Mouse (Mus musculus): ENCODE data around the gene Gsx1. TPM values are rescaled to one million over a fixed set of nuclear protein-coding genes. Genes with fewer than 3 reads are reported as not detected.

The Gsx1 gene
- total RNA-seq (2018; cell fraction: chromatin; rRNA removed), result not detected
- not detected for total RNA-seq (2018; cell fraction: cytosol; rRNA removed)
- not detected for total RNA-seq (2018; cell fraction: nucleus; rRNA removed)
- not detected in 3 replicates for polyA plus RNA-seq (2018)

DNA sequence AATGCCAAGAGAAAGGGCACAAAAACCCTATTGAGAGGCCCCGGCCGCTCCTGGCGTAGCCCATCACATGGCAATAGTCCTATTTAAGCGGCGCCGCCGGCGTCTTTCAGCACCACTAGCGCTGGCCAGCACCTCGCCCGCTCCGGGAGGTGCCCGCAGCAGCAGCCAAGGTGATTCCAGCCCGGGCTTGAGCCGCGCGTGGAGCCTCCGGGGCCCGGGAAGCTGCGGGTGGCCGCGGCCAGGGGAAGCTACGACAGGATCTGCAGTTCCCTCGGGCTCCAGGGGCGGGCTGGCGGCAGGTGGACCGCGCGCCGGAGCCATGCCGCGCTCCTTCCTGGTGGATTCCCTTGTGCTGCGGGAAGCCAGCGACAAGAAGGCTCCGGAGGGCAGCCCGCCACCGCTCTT is at the start of gene Gsx1:
TSS of gene Gsx1 (plus strand) at position 126 of the 405 bp plus-strand sequence.
- Histone ChIP-seq H3K27ac (no peak within 1 kb of the TSS), H3K4me3 (ENCODE audit: inconsistent target) (peak within 1 kb of the TSS; percentile 18), H3K79me2 (ENCODE audit: inconsistent target) (no peaks in the 10 kb centered on the region), H3K36me3 (ENCODE audit: inconsistent target) (no peaks in the 10 kb centered on the region)
- 2% methylated on average over 37 of the region's 37 CpGs for WGBS (ENCODE audit: missing documents)

DNA sequence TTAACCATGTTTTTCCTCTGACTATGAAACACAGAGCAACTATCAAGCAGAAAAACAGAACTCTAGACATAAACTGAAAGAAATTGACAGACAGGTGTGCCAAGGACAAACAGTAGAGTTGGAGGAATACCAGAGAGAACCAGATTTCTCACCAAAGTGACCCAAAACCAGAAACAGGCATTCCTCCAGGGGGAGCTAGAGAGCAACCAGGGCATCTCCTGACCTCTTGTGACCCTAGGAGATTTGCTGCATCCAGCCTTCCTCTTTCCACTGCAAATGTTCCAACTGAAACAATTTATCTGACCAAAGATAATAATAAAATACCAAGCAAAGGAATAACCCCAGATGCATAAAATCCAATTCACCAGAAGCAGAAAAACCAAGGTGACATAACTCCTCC is 41.2 kb upstream of the Gsx1 start:
- Histone ChIP-seq H3K79me2 (ENCODE audit: inconsistent target) (no peaks in the 10 kb centered on the region), H3K27ac (no peak overlapping the region), H3K36me3 (ENCODE audit: inconsistent target) (no peaks in the 10 kb centered on the region), H3K4me3 (ENCODE audit: inconsistent target) (no peak overlapping the region)

DNA sequence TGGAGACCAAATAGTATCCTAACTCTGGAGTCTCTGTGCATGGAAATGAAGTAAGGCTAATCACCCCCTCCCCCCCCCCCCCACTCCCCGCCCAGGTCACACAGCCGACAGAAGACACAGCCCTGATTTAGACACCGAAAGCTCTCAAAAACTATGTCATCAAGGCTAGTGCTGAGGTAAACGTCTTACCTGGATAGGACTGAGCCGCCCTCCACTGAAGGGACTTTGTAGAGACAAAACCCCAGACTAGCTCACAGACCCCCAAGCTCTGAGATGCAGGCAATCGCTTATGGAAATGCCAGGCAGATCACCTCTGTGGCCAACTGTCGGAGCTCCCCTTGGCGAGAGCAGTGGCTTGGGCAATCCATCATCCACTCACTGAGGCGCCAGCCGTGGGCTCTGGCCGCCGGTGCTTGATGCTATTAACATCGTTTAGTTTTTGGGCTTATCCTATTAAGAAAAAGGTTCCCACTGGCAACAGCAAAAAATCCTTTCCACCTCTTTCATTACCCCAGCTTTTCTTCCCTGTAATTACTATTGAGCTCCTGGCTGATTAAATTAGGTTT is 33.6 kb upstream of the Gsx1 start:
- 38% methylated on average over 13 of the region's 13 CpGs for WGBS (ENCODE audit: missing documents)
- no peak overlapping the region for H3K27ac ChIP-seq
- no peaks in the 10 kb centered on the region for H3K36me3 ChIP-seq (ENCODE audit: inconsistent target)
- no peak overlapping the region for H3K4me3 ChIP-seq (ENCODE audit: inconsistent target)
- no peaks in the 10 kb centered on the region for H3K79me2 ChIP-seq (ENCODE audit: inconsistent target)

DNA sequence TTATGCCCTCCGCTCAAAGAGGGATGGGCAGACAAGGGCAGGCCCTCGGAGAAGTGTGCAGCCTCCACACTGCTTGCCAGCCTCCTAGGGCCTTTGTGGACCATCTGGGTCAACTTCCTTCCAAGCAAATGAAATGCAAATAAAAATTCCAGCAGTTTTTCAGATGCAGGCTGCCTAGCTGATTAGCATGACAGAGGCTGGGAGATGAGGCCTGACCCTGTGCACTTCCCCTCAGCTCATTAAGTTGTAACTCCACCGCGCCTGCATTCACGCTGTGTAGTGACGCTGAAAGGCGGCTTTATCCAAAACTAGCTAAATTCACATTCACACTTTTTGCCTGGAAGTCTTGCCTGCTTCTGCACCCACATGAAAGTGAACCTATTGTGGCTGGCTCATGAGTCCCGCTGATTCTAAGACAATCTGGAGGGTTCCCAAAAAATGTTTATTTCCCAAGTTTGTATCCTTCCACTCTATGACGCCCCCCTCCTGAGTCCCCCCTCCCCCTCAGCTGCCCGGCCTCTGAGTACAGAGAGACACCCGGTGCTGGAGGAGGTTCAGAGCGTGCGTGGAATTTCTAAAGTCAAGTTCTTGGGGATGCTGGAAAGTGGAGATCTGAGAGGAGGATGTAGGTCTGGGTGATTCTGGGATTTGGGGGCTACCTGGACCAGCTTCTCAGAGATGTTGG is 32.9 kb upstream of the Gsx1 start:
- Histone ChIP-seq H3K79me2 (ENCODE audit: inconsistent target) (no peaks in the 10 kb centered on the region), H3K27ac (no peak overlapping the region), H3K4me3 (ENCODE audit: inconsistent target) (no peak overlapping the region), H3K36me3 (ENCODE audit: inconsistent target) (no peaks in the 10 kb centered on the region)
- WGBS (ENCODE audit: missing documents), result 36% methylated on average over 13 of the region's 13 CpGs

DNA sequence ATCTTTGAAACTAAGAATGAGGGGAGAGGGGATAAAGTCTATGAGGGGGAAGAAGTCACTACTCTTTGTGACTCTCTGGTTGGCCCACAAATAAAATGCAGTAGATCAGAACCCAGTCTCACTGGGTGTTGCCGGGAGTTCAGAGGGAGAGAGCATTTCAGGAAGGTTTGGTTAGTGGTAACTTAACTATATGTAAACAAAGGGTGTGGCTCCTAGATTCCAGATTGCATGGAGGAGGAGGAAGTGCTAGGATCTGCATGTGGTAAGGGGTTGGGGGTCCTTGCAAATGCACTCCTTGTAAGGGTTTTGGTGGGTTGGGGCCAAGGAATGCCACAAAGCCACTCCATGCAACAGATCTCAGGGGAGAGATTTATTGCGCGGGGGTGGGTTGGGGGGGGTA is 32.1 kb upstream of the Gsx1 start:
- Histone ChIP-seq H3K36me3 (ENCODE audit: inconsistent target) (no peaks in the 10 kb centered on the region), H3K79me2 (ENCODE audit: inconsistent target) (no peaks in the 10 kb centered on the region), H3K27ac (no peak overlapping the region), H3K4me3 (ENCODE audit: inconsistent target) (no peak overlapping the region)
- WGBS (ENCODE audit: missing documents), result 38% methylated on average over 3 of the region's 3 CpGs

DNA sequence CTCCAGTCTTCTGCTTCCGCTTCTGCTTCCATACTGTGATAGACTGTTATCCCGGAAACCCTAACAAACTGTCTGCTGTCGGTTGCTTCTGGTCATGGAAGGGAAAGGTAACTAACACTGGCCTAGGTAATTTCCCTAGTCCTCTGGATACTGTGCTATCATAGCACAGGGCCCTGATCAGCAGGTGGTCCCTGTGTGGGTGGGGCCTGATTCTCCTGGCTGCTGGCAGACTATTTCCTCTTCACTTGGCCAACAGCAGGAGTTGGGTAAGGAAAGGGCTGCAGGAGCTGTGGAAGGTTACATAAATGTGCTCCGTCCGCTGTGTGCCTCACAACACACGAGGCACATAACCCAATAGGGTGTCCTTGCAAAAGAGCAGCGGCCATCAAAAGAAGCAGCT is 31.1 kb upstream of the Gsx1 start:
- H3K79me2 ChIP-seq (ENCODE audit: inconsistent target), result no peaks in the 10 kb centered on the region
- no peak overlapping the region for H3K27ac ChIP-seq
- H3K36me3 ChIP-seq (ENCODE audit: inconsistent target), result no peaks in the 10 kb centered on the region
- H3K4me3 ChIP-seq (ENCODE audit: inconsistent target), result no peak overlapping the region
- 89% methylated on average over 7 of the region's 7 CpGs for WGBS (ENCODE audit: missing documents)

DNA sequence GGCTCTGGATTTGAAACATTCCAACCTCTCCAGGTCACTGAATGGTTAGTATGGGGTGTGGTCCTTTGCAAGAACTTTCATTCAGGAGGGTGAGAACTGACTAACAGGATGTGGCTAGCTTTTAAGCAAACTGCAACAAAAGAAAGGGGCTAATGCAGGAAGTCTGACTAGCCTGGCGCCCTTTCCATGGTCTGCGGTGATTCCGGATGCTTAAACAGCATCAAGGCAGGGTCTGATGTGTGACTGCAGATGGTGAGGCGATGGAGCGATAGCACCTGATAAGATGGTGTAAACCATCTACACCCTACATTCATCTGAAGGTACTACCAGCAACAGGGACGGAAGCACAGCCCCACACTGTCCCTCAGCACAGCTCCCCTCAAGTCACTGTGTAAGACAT is 29.2 kb upstream of the Gsx1 start:
- 33% methylated on average over 6 of the region's 6 CpGs for WGBS (ENCODE audit: missing documents)
- no peaks in the 10 kb centered on the region for H3K36me3 ChIP-seq (ENCODE audit: inconsistent target)
- H3K4me3 ChIP-seq (ENCODE audit: inconsistent target), result no peak overlapping the region
- no peaks in the 10 kb centered on the region for H3K79me2 ChIP-seq (ENCODE audit: inconsistent target)
- no peak overlapping the region for H3K27ac ChIP-seq

DNA sequence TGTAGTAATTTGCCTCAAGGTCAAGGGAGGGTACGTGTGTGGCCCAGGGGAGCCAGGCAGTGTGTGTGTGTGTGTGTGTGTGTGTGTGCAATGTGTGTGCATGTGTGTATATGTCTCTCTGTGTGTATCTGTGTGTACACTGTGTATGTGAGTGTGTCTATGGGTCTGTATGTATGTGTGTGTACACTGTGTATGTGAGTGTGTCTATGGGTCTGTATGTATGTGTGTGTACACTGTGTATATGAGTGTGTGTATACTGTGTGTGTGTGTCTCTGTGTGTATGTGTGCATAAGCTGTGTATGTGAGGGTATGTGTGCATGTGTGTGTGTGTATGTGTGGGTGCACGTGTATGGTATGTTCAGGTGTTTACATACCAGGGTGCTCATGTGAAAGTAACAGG is 28.7 kb upstream of the Gsx1 start:
- Histone ChIP-seq H3K4me3 (ENCODE audit: inconsistent target) (no peak overlapping the region), H3K27ac (no peak overlapping the region), H3K36me3 (ENCODE audit: inconsistent target) (no peaks in the 10 kb centered on the region), H3K79me2 (ENCODE audit: inconsistent target) (no peaks in the 10 kb centered on the region)
- 55% methylated on average over 2 of the region's 2 CpGs for WGBS (ENCODE audit: missing documents)

DNA sequence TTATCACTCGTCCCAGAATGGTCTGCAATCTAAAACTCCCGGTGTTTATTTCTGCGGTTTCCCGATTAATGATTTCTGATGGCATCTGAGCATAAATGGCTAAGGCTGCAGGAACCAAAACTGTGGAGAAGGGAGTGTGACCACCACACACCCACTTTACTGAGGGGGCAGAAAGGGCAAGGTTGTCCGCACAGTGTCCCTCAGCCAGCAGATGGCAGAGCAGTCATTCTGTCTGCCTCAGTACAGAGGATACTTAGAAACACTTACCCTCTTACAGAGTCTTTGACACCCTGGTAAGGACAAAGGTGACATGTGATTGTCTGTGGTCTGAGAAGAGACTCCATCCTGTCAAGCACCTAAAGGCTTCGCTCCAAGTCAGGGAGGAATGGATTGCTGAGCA is 23.4 kb upstream of the Gsx1 start:
- H3K27ac ChIP-seq, result no peak overlapping the region
- 83% methylated on average over 6 of the region's 6 CpGs for WGBS (ENCODE audit: missing documents)
- no peaks in the 10 kb centered on the region for H3K79me2 ChIP-seq (ENCODE audit: inconsistent target)
- H3K36me3 ChIP-seq (ENCODE audit: inconsistent target), result no peaks in the 10 kb centered on the region
- no peak overlapping the region for H3K4me3 ChIP-seq (ENCODE audit: inconsistent target)

DNA sequence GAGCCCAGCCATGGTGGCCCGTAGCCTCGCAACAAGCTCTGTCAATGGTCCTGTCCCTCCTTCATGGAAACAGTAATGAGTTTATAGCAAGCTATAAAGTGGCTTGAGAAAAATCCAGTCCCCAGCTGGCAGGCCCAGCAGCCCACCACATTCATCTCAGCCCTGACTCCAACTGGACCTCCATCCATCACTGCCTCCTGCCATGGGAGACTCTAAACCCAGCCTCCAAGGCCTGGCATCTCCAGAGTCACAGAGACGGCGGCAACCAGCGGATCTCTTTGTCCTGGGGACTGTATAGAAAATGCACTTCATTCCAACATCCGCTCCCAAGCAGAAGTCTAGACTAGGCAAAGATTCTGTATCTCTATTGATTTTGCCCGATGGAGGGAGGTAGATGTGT is 18.4 kb upstream of the Gsx1 start:
- 83% methylated on average over 7 of the region's 7 CpGs for WGBS (ENCODE audit: missing documents)
- H3K36me3 ChIP-seq (ENCODE audit: inconsistent target), result no peaks in the 10 kb centered on the region
- H3K79me2 ChIP-seq (ENCODE audit: inconsistent target), result no peaks in the 10 kb centered on the region
- no peak overlapping the region for H3K27ac ChIP-seq
- H3K4me3 ChIP-seq (ENCODE audit: inconsistent target), result no peak overlapping the region

DNA sequence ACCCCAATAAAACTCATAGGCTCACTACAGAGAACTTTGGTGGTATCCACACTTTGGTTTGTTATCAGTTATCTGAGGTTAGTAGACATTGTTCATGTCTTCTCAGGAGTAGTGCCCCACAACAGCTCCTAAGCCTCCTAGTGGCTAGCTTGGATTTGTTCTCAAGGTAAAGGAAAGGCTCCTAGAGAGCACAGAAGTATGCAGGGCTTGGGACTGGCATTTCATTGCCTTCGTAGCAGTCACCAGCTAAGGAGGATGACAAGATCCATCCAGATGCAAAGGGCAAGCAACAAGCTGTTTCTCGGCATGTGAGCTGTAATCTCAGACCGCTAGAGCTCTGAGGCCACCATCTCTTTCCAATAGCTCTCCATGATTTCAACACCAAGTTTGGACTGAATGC is 14.4 kb upstream of the Gsx1 start:
- Histone ChIP-seq H3K79me2 (ENCODE audit: inconsistent target) (no peaks in the 10 kb centered on the region), H3K4me3 (ENCODE audit: inconsistent target) (no peak overlapping the region)
- WGBS (ENCODE audit: missing documents), result 96% methylated on average over 3 of the region's 3 CpGs

DNA sequence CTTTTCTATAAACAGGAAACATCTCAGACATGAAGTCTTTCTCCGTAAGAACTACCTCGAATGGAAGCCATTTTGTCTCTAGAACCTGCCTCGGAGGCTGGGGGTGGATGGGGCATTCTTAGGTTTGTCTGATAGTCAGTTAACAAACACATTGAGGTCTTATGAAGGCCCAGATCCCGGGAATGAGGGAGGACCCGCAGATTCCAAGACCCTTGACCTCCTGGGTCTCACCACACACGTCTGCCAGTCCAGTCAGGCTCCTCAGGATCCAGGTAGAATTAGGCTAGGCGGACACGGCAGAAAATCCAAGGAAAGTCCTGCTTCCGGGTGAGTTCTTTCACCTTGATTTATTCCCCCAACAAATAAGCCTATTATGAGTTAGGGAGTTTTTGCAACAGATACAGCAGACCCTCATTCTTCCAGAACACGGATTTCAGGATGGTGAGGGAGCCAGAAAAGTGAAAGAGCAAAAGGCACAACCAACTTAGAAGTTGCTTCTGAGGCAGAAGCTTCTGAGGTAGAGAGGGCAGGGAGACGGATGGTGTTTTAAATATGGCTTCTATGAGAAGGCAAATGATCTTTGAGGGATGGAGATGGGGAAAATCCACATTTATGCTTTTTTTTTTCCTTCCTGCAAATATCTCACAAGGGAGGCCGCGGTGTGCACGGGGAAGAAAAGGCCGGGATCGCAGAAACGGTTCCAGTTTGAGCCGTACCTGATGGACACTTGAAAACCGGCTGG is 3.2 kb upstream of the Gsx1 start:
- no peak overlapping the region for H3K27ac ChIP-seq
- no peak overlapping the region for H3K4me3 ChIP-seq (ENCODE audit: inconsistent target)
- WGBS (ENCODE audit: missing documents), result 18% methylated on average over 11 of the region's 19 CpGs
- H3K36me3 ChIP-seq (ENCODE audit: inconsistent target), result no peaks in the 10 kb centered on the region
- H3K79me2 ChIP-seq (ENCODE audit: inconsistent target), result no peaks in the 10 kb centered on the region

More for the DNA sequence above, 14.4 kb upstream of the Gsx1 start:
- H3K27ac ChIP-seq, result no peak overlapping the region
- no peaks in the 10 kb centered on the region for H3K36me3 ChIP-seq (ENCODE audit: inconsistent target)

DNA sequence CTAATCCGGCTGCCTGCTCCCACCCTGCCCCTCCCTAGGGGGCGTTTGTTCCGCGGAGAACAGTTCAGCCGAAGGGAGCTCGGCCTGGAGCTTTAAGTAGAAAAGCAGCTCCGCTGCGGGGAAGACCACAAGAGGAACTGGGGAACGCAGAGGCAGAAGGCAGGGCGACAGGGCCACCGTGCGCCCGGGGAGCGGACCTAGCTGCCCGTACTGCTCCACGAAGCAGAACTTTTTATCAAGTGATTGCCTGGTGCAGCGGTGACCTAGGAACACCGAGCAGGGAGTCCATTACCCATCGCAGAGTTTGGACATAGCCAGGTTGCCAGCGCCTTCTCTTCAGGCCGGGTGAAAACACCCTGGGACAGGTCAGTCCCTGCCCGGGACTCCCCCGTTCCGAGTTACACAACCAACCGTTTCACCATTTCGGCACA is 2.5 kb upstream of the Gsx1 start:
- H3K79me2 ChIP-seq (ENCODE audit: inconsistent target), result no peaks in the 10 kb centered on the region
- under 1% methylated on average over 25 of the region's 26 CpGs for WGBS (ENCODE audit: missing documents)
- H3K4me3 ChIP-seq (ENCODE audit: inconsistent target), result no peak overlapping the region
- H3K27ac ChIP-seq, result no peak overlapping the region
- H3K36me3 ChIP-seq (ENCODE audit: inconsistent target), result no peaks in the 10 kb centered on the region

DNA sequence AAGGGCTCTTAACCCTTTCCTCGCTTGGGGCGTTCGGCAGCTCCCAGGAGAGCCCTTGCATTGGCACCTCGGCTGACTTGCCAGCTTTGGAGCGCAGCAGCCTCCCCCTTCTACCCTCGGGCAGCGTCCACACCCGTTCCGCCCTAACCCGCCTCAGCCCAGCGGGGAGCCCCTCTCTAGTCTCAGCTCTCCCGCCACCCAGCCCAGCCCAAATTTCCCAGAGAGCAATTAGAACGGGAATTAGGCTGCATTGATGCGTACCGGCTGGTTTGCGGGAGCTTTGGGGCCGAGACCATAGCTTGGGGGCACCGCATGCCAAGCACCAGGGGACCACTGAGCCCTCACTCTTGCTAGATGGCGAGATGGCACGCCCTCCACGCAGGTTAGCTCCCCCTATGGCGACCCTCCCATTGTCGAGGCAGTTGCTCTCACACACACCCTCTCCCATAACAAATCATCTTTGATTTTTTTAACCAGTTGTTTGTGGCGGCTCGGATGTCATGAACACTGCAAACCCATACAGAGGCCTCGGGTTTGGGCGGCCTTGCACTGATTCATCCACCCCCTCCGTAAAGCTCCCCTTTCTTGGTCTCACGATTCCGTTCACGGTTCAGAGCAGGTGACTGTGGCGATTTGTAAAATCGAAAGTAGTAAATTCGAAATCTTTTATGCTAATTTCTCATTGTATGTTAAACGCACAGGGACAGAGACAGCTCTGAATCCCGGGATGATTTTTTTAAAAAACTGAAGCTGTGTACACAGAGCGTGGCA is 1.5 kb upstream of the Gsx1 start:
- no peak overlapping the region for H3K27ac ChIP-seq

More for the DNA sequence above, 1.5 kb upstream of the Gsx1 start:
- Histone ChIP-seq H3K79me2 (ENCODE audit: inconsistent target) (no peaks in the 10 kb centered on the region), H3K36me3 (ENCODE audit: inconsistent target) (no peaks in the 10 kb centered on the region), H3K4me3 (ENCODE audit: inconsistent target) (peak overlapping the region; percentile 18)
- under 1% methylated on average over 37 of the region's 37 CpGs for WGBS (ENCODE audit: missing documents)
